In the genomic region with DNA sequence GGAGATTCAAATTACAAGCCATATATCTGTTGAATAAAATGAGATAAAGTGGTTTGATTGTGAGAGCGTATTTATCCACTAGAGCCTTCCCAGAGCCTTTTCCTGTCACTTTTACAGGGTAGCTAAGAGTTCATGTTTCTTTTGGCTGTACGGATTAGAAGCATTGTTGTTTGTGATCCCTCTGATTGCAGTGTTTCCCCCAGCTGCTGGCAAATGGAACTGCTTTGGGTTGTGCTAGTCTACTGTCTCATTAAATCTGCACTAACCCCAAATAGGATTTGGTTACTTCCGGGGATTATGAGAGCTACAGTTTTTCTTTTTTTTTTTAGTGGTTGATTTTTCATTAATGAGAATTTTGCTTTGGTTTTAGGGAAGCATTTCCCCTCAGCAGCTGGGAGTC, we compare ENCODE assay signal across 11 mouse cellular contexts. TPM values are rescaled to one million over a fixed set of nuclear protein-coding genes. Genes with fewer than 3 reads are reported as not detected.
DNase-seq lines count a peak whose midpoint lies in the region; ATAC-seq and TF ChIP-seq lines count a peak whose summit lies in the region.
"Had no signal": no experiment of that assay in that cellular context is flagged by ENCODE, and none has a peak within 500 bp of the region (broad histone marks: within the 10 kb centered on the region; RNA-seq: fewer than 3 reads in every experiment).

No protein-coding gene starts in this region.

- no peaks in the 10 kb centered on the region for H3K9me3 ChIP-seq in hindbrain, embryonic 14.5 days (ENCODE audit: control insufficient read depth, low read length)
- H3K9me3 ChIP-seq in hindbrain, embryonic 12.5 days (replicated peaks): no peaks in the 10 kb centered on the region
- H3K9me3 ChIP-seq in neural tube, embryonic 13.5 days: no peaks in the 10 kb centered on the region
- H3K9me3 ChIP-seq in heart, postnatal 0 days (replicated peaks; ENCODE audit: control insufficient read depth, low read length): no peaks in the 10 kb centered on the region
- H3K9me3 ChIP-seq in stomach, postnatal 0 days (ENCODE audit: control insufficient read depth, low read length): no peaks in the 10 kb centered on the region
- H3K9me3 ChIP-seq: limb, embryonic 12.5 days had no signal

- DNase-seq in hindbrain, embryonic 14.5 days (ENCODE audit: low spot score): no peak
- no peak for DNase-seq in neural tube, embryonic 10.5 days (ENCODE audit: extremely low spot score, low spot score)
- DNase-seq in heart, postnatal 0 days (ENCODE audit: low spot score): peak; percentile 23
- no peak for DNase-seq in stomach, postnatal 0 days (ENCODE audit: low spot score)
- no peak for DNase-seq in cerebellum, adult 11-12 months
- DNase-seq: adrenal gland, adult 2 months; liver, postnatal 0 days; right cerebral cortex, postnatal 25 days had no signal

- H3K4me1 ChIP-seq in hindbrain, embryonic 14.5 days (replicated peaks; ENCODE audit: control insufficient read depth, insufficient read depth, low read length): peaks cover 11% of the 10 kb centered on the region
- H3K4me1 ChIP-seq in hindbrain, embryonic 12.5 days: no peaks in the 10 kb centered on the region
- H3K4me1 ChIP-seq in neural tube, embryonic 13.5 days (replicated peaks): peaks cover 11% of the 10 kb centered on the region; the same call in 1 of the 2 replicates
- 0 out of 2 replicates have a peak, but pooled peaks cover 5% of the 10 kb centered on the region for H3K4me1 ChIP-seq in heart, postnatal 0 days (ENCODE audit: control insufficient read depth, insufficient read depth)
- no peaks in the 10 kb centered on the region for H3K4me1 ChIP-seq in stomach, postnatal 0 days (replicated peaks; ENCODE audit: control insufficient read depth, insufficient read depth)

- no peak for ATAC-seq in hindbrain, embryonic 14.5 days (ENCODE audit: low FRiP score)
- ATAC-seq in hindbrain, embryonic 12.5 days (ENCODE audit: low FRiP score): no peak
- ATAC-seq in neural tube, embryonic 13.5 days (ENCODE audit: low read depth): no peak
- ATAC-seq in heart, postnatal 0 days (ENCODE audit: insufficient read depth, low read depth): no peak
- no peak for ATAC-seq in stomach, postnatal 0 days (ENCODE audit: low FRiP score, low TSS enrichment)
- ATAC-seq: liver, postnatal 0 days had no signal

- 60% methylated on average over 3 of the region's 3 CpGs for WGBS in hindbrain, embryonic 14.5 days
- 61% methylated on average over 3 of the region's 3 CpGs for WGBS in hindbrain, embryonic 12.5 days
- 70% methylated on average over 3 of the region's 3 CpGs for WGBS in neural tube, embryonic 13.5 days
- 57% methylated on average over 3 of the region's 3 CpGs for WGBS in heart, postnatal 0 days
- WGBS in stomach, postnatal 0 days: 36% methylated on average over 3 of the region's 3 CpGs

- TF ChIP-seq CTCF in heart, postnatal 0 days (IDR thresholded peaks at IDR 0.05; ENCODE audit: low read depth): no peak
- peak; percentile 20; the same call in 1 of the 2 replicates for TF ChIP-seq CTCF in stomach, postnatal 0 days (IDR thresholded peaks at IDR 0.05; ENCODE audit: low read depth)

- H3K9ac ChIP-seq in hindbrain, embryonic 14.5 days: 0 out of 2 replicates have a peak overlapping the region, but pooled peaks have one; percentile 8
- H3K9ac ChIP-seq in hindbrain, embryonic 12.5 days: no peak overlapping the region
- H3K9ac ChIP-seq in neural tube, embryonic 13.5 days: no peak overlapping the region
- no peak overlapping the region for H3K9ac ChIP-seq in heart, postnatal 0 days (replicated peaks; ENCODE audit: low read depth, low read length)
- no peak overlapping the region for H3K9ac ChIP-seq in stomach, postnatal 0 days (ENCODE audit: low read length)
- H3K9ac ChIP-seq: limb, embryonic 12.5 days; liver, postnatal 0 days had no signal

- H3K4me2 ChIP-seq in hindbrain, embryonic 14.5 days (replicated peaks): peak overlapping the region; percentile 74
- no peak overlapping the region; the same call in 1 of the 2 replicates for H3K4me2 ChIP-seq in hindbrain, embryonic 12.5 days (replicated peaks)
- peak overlapping the region; percentile 69 for H3K4me2 ChIP-seq in neural tube, embryonic 13.5 days
- peak overlapping the region; percentile 84 for H3K4me2 ChIP-seq in heart, postnatal 0 days (ENCODE audit: low read depth, low read length)
- peak overlapping the region; percentile 78; the same call in 1 of the 2 replicates for H3K4me2 ChIP-seq in stomach, postnatal 0 days (replicated peaks; ENCODE audit: low read depth)

- H3K27ac ChIP-seq in hindbrain, embryonic 14.5 days: no peak overlapping the region
- no peak overlapping the region for H3K27ac ChIP-seq in hindbrain, embryonic 12.5 days
- H3K27ac ChIP-seq in neural tube, embryonic 13.5 days (replicated peaks): no peak overlapping the region
- H3K27ac ChIP-seq in heart, postnatal 0 days (ENCODE audit: low read depth): no peak overlapping the region
- H3K27ac ChIP-seq in stomach, postnatal 0 days (replicated peaks): no peak overlapping the region
- H3K27ac ChIP-seq: limb, embryonic 12.5 days had no signal

- no peak for TF ChIP-seq EP300 in heart, postnatal 0 days (IDR thresholded peaks at IDR 0.05; ENCODE audit: low read depth)
- no peak for TF ChIP-seq EP300 in stomach, postnatal 0 days (optimal IDR thresholded peaks at IDR 0.05)

- no peaks in the 10 kb centered on the region for H3K27me3 ChIP-seq in hindbrain, embryonic 14.5 days (ENCODE audit: control insufficient read depth, insufficient read depth, low read length)
- H3K27me3 ChIP-seq in hindbrain, embryonic 12.5 days: no peaks in the 10 kb centered on the region; the same call in 1 of the 2 replicates
- no peaks in the 10 kb centered on the region for H3K27me3 ChIP-seq in neural tube, embryonic 13.5 days
- no peaks in the 10 kb centered on the region for H3K27me3 ChIP-seq in heart, postnatal 0 days (ENCODE audit: control insufficient read depth, insufficient read depth, low read length)
- no peaks in the 10 kb centered on the region for H3K27me3 ChIP-seq in stomach, postnatal 0 days (ENCODE audit: control insufficient read depth, insufficient read depth, low read length)

- no peaks in the 10 kb centered on the region for H3K36me3 ChIP-seq in hindbrain, embryonic 14.5 days (replicated peaks; ENCODE audit: control insufficient read depth, insufficient read depth)
- H3K36me3 ChIP-seq in hindbrain, embryonic 12.5 days: no peaks in the 10 kb centered on the region
- no peaks in the 10 kb centered on the region for H3K36me3 ChIP-seq in neural tube, embryonic 13.5 days
- H3K36me3 ChIP-seq in heart, postnatal 0 days (replicated peaks; ENCODE audit: control insufficient read depth, insufficient read depth, low read length): no peaks in the 10 kb centered on the region
- no peaks in the 10 kb centered on the region for H3K36me3 ChIP-seq in stomach, postnatal 0 days (ENCODE audit: control insufficient read depth, insufficient read depth, low read length)
- H3K36me3 ChIP-seq: limb, embryonic 12.5 days had no signal

- peak overlapping the region; percentile 90 for H3K4me3 ChIP-seq in hindbrain, embryonic 14.5 days (replicated peaks; ENCODE audit: low read length)
- no peak overlapping the region for H3K4me3 ChIP-seq in hindbrain, embryonic 12.5 days
- H3K4me3 ChIP-seq in neural tube, embryonic 13.5 days: no peak overlapping the region
- peak overlapping the region; percentile 72 for H3K4me3 ChIP-seq in heart, postnatal 0 days (ENCODE audit: low read depth, low read length)
- no peak overlapping the region for H3K4me3 ChIP-seq in stomach, postnatal 0 days (ENCODE audit: low read depth, low read length)

RNA-seq across cellular contexts. Expression of gene Unc13b, which starts 1.5 kb away (rescaled TPM):
- polyA plus RNA-seq in hindbrain, embryonic 14.5 days (2014; fragmentation: Nextera tagmentation; extraction: Ambion mirVana): 18.9 and 19.5 TPM in 2 replicates
- polyA plus RNA-seq in hindbrain, embryonic 12.5 days (2016; fragmentation: Nextera tagmentation; extraction: Ambion mirVana): 27.8 and 29.4 TPM in 2 replicates
- polyA plus RNA-seq in neural tube, embryonic 13.5 days (2015; fragmentation: Nextera tagmentation; extraction: Ambion mirVana): 15.1 and 16.5 TPM in 2 replicates
- 45.7 and 51.8 TPM in 2 replicates for total RNA-seq in heart, postnatal 0 days (2014; rRNA removed; ENCODE audit: low replicate concordance)
- polyA plus RNA-seq in heart, postnatal 0 days (2015; fragmentation: Nextera tagmentation; extraction: Ambion mirVana): 5.1 and 5.4 TPM in 2 replicates
- 3.2 and 4.5 TPM in 2 replicates for polyA plus RNA-seq in stomach, postnatal 0 days (2015; fragmentation: Nextera tagmentation; extraction: Ambion mirVana)

RNA-seq across cellular contexts. Expression of gene Fam214b, which starts 14.3 kb away (rescaled TPM):
- polyA plus RNA-seq in hindbrain, embryonic 14.5 days (2014; fragmentation: Nextera tagmentation; extraction: Ambion mirVana): 22.6 and 22.9 TPM in 2 replicates
- 36.2 and 36.6 TPM in 2 replicates for polyA plus RNA-seq in hindbrain, embryonic 12.5 days (2016; fragmentation: Nextera tagmentation; extraction: Ambion mirVana)
- polyA plus RNA-seq in neural tube, embryonic 13.5 days (2015; fragmentation: Nextera tagmentation; extraction: Ambion mirVana): 28.4 and 29.9 TPM in 2 replicates
- total RNA-seq in heart, postnatal 0 days (2014; rRNA removed; ENCODE audit: low replicate concordance): 15.9 and 27.1 TPM in 2 replicates
- polyA plus RNA-seq in heart, postnatal 0 days (2015; fragmentation: Nextera tagmentation; extraction: Ambion mirVana): 12.8 and 13.4 TPM in 2 replicates
- polyA plus RNA-seq in stomach, postnatal 0 days (2015; fragmentation: Nextera tagmentation; extraction: Ambion mirVana): 9.0 and 10.0 TPM in 2 replicates

RNA-seq across cellular contexts. Expression of gene Stoml2, which starts 28.8 kb away (rescaled TPM):
- 215 and 231 TPM in 2 replicates for polyA plus RNA-seq in hindbrain, embryonic 14.5 days (2014; fragmentation: Nextera tagmentation; extraction: Ambion mirVana)
- polyA plus RNA-seq in hindbrain, embryonic 12.5 days (2016; fragmentation: Nextera tagmentation; extraction: Ambion mirVana): 243 and 249 TPM in 2 replicates
- polyA plus RNA-seq in neural tube, embryonic 13.5 days (2015; fragmentation: Nextera tagmentation; extraction: Ambion mirVana): 224 and 235 TPM in 2 replicates
- 77.9 and 130 TPM in 2 replicates for total RNA-seq in heart, postnatal 0 days (2014; rRNA removed; ENCODE audit: low replicate concordance)
- 171 and 174 TPM in 2 replicates for polyA plus RNA-seq in heart, postnatal 0 days (2015; fragmentation: Nextera tagmentation; extraction: Ambion mirVana)
- polyA plus RNA-seq in stomach, postnatal 0 days (2015; fragmentation: Nextera tagmentation; extraction: Ambion mirVana): 151 and 157 TPM in 2 replicates

RNA-seq across cellular contexts. Expression of gene Pigo, which starts 34.7 kb away (rescaled TPM):
- 24.2 and 27.1 TPM in 2 replicates for polyA plus RNA-seq in hindbrain, embryonic 14.5 days (2014; fragmentation: Nextera tagmentation; extraction: Ambion mirVana)
- polyA plus RNA-seq in hindbrain, embryonic 12.5 days (2016; fragmentation: Nextera tagmentation; extraction: Ambion mirVana): 25.2 and 28.9 TPM in 2 replicates
- 22.4 and 23.3 TPM in 2 replicates for polyA plus RNA-seq in neural tube, embryonic 13.5 days (2015; fragmentation: Nextera tagmentation; extraction: Ambion mirVana)
- 11.3 and 25.2 TPM in 2 replicates for total RNA-seq in heart, postnatal 0 days (2014; rRNA removed; ENCODE audit: low replicate concordance)
- polyA plus RNA-seq in heart, postnatal 0 days (2015; fragmentation: Nextera tagmentation; extraction: Ambion mirVana): 11.4 and 12.5 TPM in 2 replicates
- 10.3 and 11.0 TPM in 2 replicates for polyA plus RNA-seq in stomach, postnatal 0 days (2015; fragmentation: Nextera tagmentation; extraction: Ambion mirVana)

RNA-seq across cellular contexts. Expression of gene Fancg, which starts 50.0 kb away (rescaled TPM):
- 15.6 and 20.1 TPM in 2 replicates for polyA plus RNA-seq in hindbrain, embryonic 14.5 days (2014; fragmentation: Nextera tagmentation; extraction: Ambion mirVana)
- polyA plus RNA-seq in hindbrain, embryonic 12.5 days (2016; fragmentation: Nextera tagmentation; extraction: Ambion mirVana): 20.5 and 21.6 TPM in 2 replicates
- polyA plus RNA-seq in neural tube, embryonic 13.5 days (2015; fragmentation: Nextera tagmentation; extraction: Ambion mirVana): 19.9 and 20.4 TPM in 2 replicates
- 4.5 and 4.9 TPM in 2 replicates for total RNA-seq in heart, postnatal 0 days (2014; rRNA removed; ENCODE audit: low replicate concordance)
- 4.6 and 4.9 TPM in 2 replicates for polyA plus RNA-seq in heart, postnatal 0 days (2015; fragmentation: Nextera tagmentation; extraction: Ambion mirVana)
- polyA plus RNA-seq in stomach, postnatal 0 days (2015; fragmentation: Nextera tagmentation; extraction: Ambion mirVana): 7.0 and 7.7 TPM in 2 replicates

Comparison
In these comparisons a context has a peak if more than half of its experiments do, and no peak if none do; other contexts are left out.
1. H3K4me3 ChIP-seq: peak in hindbrain, embryonic 14.5 days (single experiment) and heart, postnatal 0 days (single experiment); none in hindbrain, embryonic 12.5 days (single experiment), neural tube, embryonic 13.5 days (single experiment) and stomach, postnatal 0 days (single experiment).